Mouse (Mus musculus): ENCODE results near the gene Lefty2.
"Not testable (repeated sequence)": the region's sequence is repeated elsewhere in the genome, so short reads cannot be mapped to it uniquely, and the experiment has no call there.

Lefty2 gene

GRCm38 (mm10) chr1:180894088-180894987 is 1.4 kb downstream of the Lefty2 start:
- not testable (repeated sequence) for DNase-seq (ENCODE audit: low spot score)

DNA sequence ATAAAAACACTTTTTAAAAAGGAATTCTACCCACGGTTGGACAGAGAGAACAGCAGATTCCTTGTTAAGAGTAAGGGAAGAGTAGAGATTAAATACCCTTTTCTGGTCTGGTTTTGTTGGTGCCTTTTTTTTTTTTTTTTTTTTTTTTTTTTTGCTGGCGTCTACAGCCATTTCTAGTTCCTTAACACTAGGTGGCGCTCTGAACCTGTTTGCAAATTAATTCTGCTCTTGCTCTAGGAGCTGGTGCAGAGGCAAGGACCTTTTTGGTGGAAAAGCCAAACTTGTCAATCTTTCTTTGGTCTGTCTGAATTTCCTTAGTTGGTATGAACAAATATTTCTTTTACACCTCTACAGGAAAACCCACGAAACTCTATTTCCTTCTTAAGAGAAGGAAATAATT is 8.2 kb downstream of the Lefty2 start:
- DNase-seq (ENCODE audit: low spot score) = no peak

- DNase-seq (ENCODE audit: low spot score) = no peak
Measured at GRCm38 (mm10) chr1:180902915-180903314, 10.0 kb downstream of the Lefty2 start.

DNA sequence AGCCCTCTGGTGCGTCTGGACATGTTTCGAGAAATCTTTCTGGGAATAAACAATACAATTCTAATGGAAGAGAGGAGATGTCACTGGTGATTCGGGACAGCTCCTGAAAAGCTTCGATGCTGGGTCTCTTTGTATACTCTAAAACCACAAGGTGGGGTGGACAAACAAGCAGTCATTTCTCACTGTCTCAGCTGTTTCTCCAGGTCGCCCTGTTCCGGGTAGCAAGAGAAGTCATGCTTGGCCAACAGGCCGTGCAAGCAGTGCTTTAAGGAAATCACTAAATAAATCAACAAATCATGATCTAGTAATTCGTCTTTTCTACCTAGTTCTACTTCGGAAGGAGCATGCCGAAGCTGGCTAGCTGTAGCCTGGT is 10.7 kb downstream of the Lefty2 start:
- no peak for DNase-seq (ENCODE audit: low spot score)

DNA sequence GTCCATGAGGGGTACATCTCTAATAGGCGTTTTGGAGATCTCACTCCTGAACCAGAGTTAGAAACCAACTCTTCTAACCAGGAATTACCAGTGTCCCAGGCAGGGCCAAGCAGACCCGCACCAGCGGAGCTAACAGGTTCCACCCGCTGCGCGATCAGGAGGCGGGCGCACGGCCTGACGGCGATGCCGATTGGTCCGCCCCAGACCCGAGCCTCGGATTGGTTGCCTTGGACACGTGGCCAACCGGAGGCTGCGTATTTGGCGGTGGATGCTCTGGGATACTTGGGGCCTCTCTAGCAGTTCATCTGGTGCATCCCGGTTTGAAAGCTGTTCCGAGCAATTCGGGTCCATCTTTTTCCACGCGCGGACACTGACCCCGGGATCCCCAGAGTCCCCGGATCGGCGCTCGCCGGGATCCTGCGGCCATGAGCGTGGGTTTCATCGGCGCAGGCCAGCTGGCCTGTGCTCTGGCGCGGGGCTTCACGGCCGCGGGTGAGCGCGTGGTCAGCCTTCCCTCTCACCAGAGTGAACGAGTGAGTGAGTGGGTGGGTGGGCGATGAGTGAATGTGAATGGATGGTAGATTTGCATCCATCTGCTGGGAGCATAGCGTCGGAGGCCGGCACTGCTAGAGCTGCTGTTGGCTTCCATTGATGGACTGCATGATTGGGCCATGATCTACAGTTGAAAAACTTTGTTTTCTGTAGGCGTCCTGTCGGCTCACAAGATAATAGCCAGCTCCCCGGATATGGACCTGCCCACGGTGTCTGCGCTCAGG is 11.3 kb downstream of the Lefty2 start, which contains the start of gene Pycr2:
Gene Pycr2, plus strand, starts transcription at position 255 of the 776 bp plus-strand sequence.
- DNase-seq (ENCODE audit: low spot score) = peak; percentile 92

DNA sequence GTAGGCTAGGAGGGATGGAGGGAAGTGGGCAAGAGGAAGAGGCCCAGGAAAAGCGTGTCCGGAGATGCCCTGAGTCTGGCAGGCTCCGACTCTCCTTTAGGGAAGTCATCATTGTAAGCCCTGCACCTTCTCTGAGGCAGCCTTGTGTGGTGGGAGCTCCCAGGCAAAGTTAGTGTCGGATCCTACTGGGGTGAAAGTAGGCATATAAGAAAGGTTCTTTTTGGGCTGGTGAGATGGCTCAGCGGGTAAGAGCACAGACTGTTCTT is 11.8 kb downstream of the Lefty2 start:
- DNase-seq (ENCODE audit: low spot score) = no peak

DNA sequence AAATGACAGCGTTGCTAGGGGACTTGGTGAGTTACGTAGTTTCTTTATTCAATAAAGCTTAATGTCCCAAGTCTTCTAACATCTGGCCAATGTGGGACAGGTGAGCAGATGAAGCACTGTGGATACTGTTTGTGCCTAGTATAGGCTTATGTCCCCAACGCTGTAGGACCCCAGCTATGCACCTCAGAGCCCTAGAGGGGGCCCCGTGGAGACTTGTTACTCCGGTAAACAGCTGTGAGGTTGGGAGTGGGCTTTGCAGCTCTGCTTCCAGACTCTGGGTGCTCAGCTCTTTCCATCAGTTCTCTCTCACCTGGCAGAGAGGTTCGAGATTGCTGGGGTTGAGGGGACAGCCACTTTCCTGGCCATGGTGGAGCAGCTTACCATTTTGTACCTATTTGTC is 12.4 kb downstream of the Lefty2 start:
- DNase-seq (ENCODE audit: low spot score) = no peak

GRCm38 (mm10) chr1:180905876-180906275 is 13.0 kb downstream of the Lefty2 start:
- no peak for DNase-seq (ENCODE audit: low spot score)

- no peak for DNase-seq (ENCODE audit: low spot score)
Measured at GRCm38 (mm10) chr1:180906461-180907147, 13.7 kb downstream of the Lefty2 start.

- DNase-seq (ENCODE audit: low spot score) = no peak
Measured at GRCm38 (mm10) chr1:180911138-180911537, 18.2 kb downstream of the Lefty2 start.

DNA sequence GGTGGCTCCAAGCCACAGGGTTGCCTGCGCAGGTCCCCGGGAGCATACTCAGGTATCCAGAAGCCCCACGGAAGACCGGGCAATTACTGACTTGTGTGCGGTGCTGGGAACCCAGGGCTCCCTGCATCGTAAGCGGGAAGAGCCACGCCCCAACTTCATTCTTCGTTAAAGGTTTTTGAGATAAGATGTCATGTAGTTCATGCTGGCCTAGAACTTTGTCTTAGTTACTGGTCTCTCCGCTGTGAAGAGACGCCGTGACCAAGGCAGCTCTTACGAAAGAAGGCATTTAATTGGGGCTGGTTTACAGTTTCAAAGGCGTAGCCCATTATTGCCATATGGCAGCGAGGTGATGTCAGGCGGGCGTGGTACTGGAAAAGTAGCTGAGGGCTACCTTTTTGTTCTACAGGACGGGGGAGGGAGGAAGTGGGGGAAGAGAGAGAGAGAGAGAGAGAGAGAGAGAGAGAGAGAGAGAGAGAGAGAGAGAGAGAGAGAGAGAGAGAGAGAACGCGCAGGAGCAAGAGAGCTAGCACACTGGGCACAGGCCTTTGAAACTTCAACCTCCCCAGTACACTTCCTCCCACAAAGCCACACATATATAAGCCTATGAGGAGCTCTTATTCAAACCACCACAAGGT is 18.9 kb downstream of the Lefty2 start:
- no peak for DNase-seq (ENCODE audit: low spot score)

DNA sequence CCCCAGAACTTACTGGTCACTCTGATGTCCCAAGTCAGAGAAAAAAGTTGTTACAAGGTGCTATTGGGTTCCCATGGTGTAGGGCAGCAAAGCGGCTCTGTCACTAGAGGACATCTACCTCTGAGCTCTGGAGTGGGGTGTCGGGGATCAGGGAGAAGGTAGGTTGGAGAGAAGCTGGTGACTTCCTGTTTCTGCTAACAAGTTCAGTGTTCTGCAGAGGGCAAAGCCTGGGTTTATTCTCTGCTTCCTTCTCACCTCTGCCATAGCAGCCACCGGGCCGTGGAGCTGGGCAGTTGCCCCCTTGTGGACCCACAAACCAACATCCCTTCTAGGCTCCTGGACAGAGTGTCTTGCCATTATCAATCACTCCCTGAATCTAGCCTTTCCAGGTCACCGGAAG is 19.9 kb downstream of the Lefty2 start:
- DNase-seq (ENCODE audit: low spot score) = no peak

DNA sequence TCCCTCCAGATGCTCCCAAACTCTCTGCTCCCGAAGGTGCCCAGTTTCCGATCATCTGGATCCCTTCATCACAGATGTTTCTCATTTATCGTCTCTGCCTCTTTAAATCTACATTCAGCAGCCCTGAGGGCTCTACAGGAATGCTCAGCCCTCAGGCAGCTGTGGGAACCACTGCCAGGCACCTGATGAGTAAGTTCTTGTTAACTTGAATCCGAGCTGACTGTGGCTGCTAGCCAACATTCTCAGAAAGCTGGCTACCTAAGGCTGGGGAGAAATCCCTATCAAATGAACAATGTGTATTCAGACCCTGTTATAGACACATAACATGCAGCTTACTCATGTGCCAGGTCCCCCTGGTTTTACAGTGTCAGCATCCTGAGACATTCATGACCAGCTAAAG is 20.9 kb downstream of the Lefty2 start:
- DNase-seq (ENCODE audit: low spot score) = no peak

DNA sequence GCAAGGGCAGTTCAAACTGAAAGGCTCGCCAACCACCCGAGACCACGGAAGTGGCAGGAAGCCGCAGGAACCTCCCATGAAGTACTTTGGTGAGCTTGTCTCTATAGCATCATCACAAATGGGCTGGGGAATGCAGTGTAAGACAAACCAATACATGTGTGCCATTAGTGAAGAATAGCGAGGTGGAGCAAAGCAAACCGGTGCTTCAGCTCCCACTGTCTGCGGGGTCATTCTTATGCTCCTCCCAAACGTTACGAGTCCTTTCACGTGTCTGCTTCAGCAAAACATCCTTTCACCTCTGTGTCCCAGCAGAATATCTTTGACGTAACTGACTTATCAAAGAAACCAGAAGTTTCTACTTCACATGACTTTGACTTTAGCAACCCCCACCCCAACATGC is 23.5 kb downstream of the Lefty2 start:
- DNase-seq (ENCODE audit: low spot score) = no peak

DNA sequence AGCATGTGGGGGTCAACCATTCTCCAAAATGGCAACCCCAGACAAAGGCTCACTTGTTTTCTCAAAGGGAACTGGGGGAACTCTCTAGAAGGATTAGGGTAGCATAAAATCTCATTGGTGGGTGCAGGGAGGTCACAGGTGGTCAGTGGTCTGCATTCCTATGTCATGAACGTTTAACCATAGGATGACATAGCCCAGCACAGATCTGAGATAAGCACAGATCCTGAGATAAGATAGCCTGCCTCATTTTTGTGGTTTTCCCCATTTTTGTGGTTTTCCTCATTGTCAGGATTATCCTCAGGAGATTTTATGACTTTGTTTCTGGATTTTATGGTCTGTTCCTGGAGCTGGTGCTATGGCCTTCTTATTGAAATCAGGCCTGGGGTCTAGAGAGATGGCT is 24.1 kb downstream of the Lefty2 start:
- no peak for DNase-seq (ENCODE audit: low spot score)

DNA sequence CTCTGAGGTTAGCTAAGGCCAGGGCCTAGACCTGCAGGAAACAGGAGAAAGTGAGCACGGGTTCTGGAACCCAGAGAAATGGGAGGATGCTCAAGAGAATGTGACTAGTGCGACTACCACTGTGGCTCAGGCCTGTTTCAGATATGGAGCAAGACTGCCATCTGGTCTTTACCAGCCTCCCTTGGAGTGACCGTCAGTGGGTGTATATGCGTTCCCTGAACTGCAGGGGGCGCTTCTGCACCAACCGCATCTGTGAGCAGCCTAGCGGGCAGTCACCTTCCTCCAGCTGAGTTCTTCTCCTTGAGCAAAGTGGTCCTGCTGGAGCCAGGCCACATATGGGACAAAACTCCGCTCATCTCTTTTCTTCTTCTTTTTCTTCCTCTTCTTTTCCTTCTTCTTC is 26.8 kb downstream of the Lefty2 start:
- peak; percentile 68 for DNase-seq (ENCODE audit: low spot score)

DNA sequence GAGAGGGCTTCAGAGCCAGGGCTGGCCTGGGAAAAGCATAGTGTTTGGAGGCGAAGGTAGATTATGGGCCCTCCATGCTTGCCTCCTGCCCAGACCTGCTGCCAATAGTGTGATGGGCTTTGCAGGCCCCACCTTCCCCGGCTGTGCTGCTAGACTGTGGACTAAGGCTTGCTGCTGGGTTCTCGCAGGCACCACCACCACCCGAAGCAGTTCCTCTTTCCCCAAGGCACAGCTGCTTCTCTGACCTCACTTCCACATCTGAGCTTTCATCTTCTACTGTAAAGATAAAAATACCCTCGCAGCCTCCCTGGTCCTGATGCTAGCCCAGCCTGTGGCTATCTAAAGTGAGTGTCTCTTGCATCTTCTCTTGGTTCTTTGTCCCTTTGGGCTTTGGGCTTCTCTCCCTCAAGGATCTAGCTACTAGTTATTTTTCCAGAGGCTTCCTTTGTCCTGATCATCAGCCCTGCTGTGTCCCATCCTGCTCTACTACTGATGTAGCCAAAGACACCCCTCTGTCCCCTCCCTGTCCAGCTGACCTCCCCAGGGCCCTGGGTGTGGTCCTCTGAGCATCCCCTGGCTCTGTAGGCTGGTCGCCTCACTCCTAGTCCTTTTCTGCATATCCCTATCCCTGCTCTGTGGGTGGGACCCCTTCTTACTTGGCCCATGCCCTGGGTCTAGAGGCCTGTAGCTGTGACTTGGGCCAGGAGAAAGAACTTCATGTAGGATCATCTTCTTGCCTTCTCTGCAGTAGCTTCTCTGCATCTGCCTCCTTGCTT is 29.6 kb downstream of the Lefty2 start:
- DNase-seq (ENCODE audit: low spot score) = no peak

DNA sequence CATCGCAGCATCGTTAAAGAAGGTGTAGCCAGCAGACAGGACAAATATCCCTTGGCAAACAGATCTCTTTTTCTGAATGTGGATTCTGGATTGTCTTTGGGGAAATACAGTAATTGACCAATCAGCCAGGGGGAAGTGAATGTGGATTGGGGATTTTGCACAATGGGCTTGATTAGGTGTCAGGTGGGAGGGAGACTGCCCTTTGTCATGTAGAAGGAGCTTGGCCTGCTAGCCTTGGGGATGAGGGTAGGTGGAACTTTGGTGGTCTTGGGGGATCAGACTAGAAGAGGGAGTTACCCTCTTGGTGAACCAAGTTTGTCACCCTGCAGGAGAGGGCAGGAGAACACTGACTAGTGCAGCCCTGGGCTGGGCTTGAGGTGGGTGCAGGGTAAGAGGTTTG is 31.8 kb downstream of the Lefty2 start:
- DNase-seq (ENCODE audit: low spot score) = no peak

- no peak for DNase-seq (ENCODE audit: low spot score)
Measured at GRCm38 (mm10) chr1:180926286-180926685, 33.4 kb downstream of the Lefty2 start.

GRCm38 (mm10) chr1:180929599-180929998 is 36.7 kb downstream of the Lefty2 start:
- no peak for DNase-seq (ENCODE audit: low spot score)

- DNase-seq (ENCODE audit: low spot score) = no peak
Measured at GRCm38 (mm10) chr1:180931106-180931505, 38.2 kb downstream of the Lefty2 start.

DNA sequence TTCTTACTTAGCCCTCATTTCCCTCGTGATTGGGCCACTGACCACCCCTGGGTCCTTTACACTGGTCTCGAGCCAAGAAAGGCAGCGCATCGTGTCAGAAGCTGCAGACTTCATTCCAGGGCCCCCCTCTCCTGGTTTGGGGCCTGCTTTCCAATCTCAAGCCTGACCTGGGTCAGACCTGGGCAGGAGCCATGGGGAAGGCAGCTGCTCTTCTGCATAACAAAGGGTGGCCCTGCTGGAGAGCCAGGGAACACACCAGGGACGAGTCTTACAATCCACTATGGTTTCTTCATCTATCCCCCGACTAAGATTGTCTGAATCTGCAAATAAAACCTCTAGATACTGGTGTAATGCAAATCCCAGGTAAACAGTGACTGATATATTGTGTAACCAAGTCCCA is 40.8 kb downstream of the Lefty2 start:
- no peak for DNase-seq (ENCODE audit: low spot score)

All from testis, postnatal 14 days (tissue).